Mouse (Mus musculus): ENCODE measurements around the gene Gde1.

- TF ChIP-seq POLR2A (IDR thresholded peaks at IDR 0.05; ENCODE audit: low read depth, low read length) (no peak), CTCF (IDR thresholded peaks at IDR 0.05; ENCODE audit: borderline replicate concordance, insufficient read depth, low read length) (no peak)
These were observed 16.5 kb downstream of the Gde1 start for GRCm38 (mm10) chr7:118689088-118689487.

Measured in embryonic fibroblast, embryonic 13.5 days (primary cell).